Mouse (Mus musculus): ENCODE measurements around the gene Pde4d.

GRCm38 (mm10) chr13:108536951-108537350 lies 87.2 kb downstream of the Pde4d start:
- TF ChIP-seq MAX (IDR thresholded peaks at IDR 0.05) (no peak), CTCF (IDR thresholded peaks at IDR 0.05; ENCODE audit: control insufficient read depth, insufficient read depth, insufficient read length) (no peak), CEBPB (IDR thresholded peaks at IDR 0.05; ENCODE audit: low read depth) (no peak), FOSL1 (IDR thresholded peaks at IDR 0.05; ENCODE audit: insufficient read depth, low read length, poor library complexity, severe bottlenecking) (no peak), MYOG (IDR thresholded peaks at IDR 0.05; ENCODE audit: control insufficient read depth, extremely low read depth, insufficient read length) (no peak)
